Mouse (Mus musculus) spleen, adult 2 months (tissue): ENCODE results near the gene Yju2.

ENCODE experiments used
- CTCF ChIP-seq: fragments of 200-500 bp; IDR thresholded peaks from 2 replicates; pipeline ENCODE4 v1.5.1; 2011; ENCODE audit warnings: mild to moderate bottlenecking, inconsistent platforms; ENCODE audit not compliant: insufficient read depth, insufficient read length, insufficient replicate concordance; ENCODE audit errors: extremely low read depth
- POLR2A ChIP-seq: fragments of 200-500 bp; IDR thresholded peaks from 2 replicates; pipeline ENCODE4 v1.6.1; 2011; ENCODE audit warnings: low read depth, low read length, inconsistent platforms

DNA sequence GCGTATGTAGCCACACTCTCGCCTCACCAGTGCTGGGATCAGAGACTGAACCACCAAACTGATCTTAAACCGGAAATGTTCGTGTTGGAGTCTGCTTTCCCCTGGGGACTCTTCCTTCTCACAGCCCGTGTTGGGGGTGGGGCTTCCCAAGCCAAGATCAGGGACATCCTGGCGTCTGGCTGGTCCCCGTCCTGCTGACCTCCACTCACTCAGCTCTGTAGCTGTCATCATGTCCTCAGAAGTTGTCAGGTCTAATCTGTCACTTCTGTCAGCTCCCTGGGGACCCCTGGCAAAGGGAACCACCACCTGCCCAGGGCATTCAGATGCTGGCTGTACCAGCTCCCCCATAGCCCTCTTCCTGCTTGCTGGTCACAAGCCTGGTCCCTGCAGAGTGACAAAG, 9.3 kb downstream of the Yju2 start:
- TF ChIP-seq CTCF (no peak), POLR2A (no peak)
